ENCODE assay signal across 8 mouse cellular contexts in the genomic region with DNA sequence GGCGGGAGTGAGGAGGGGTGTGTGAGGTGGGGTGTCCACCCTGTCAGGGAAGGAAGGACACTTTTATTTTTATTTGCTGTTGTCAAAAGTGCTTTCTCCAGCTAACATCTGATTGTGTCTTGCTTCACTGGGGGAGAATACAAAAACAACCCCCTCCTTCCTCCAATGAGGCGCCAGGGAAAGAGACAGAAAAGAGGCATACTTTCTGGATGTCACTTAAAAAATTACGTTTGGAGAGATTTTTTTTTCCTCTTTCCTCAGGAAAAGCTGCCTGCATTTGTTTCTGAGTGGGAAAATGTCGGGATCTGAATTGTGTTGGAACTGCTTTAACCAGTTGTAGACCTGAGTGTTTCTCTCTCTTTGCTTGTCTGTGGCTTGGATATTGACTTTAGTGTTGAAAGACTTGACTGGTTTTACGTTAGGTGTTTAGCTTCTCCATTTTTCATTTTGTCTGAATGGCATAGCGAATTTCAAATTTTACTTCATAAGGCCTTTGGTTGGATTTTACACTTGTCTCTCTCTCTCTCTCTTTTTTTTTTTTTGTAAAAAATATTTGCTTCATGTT. TPM values are rescaled to one million over a fixed set of nuclear protein-coding genes. Genes with fewer than 3 reads are reported as not detected.
DNase-seq lines count a peak whose midpoint lies in the region; ATAC-seq and TF ChIP-seq lines count a peak whose summit lies in the region.

No protein-coding gene starts in this region.

- WGBS in lung, adult 2 months, result 4% methylated on average over 6 of the region's 6 CpGs
- WGBS in heart, embryonic 16.5 days, result 5% methylated on average over 5 of the region's 6 CpGs
- WGBS in liver, postnatal 0 days (ENCODE audit: insufficient replicate concordance), result 4% methylated on average over 5 of the region's 6 CpGs
- WGBS in stomach, postnatal 0 days, result 5% methylated on average over 6 of the region's 6 CpGs

- ATAC-seq in heart, embryonic 16.5 days (replicated peaks; ENCODE audit: extremely low read depth, insufficient read depth, low FRiP score), result no peak; the same call in 1 of the 2 replicates
- ATAC-seq in liver, postnatal 0 days, result no peak
- no peak for ATAC-seq in stomach, postnatal 0 days (ENCODE audit: low FRiP score, low TSS enrichment)

- no peak for TF ChIP-seq POLR2A in lung, adult 2 months (IDR thresholded peaks at IDR 0.05; ENCODE audit: borderline replicate concordance, extremely low read depth, low read depth, low read length)
- no peak for TF ChIP-seq POLR2A in brain, embryonic 14.5 days (IDR thresholded peaks at IDR 0.05; ENCODE audit: borderline replicate concordance, extremely low read depth, insufficient read depth, insufficient read length, poor library complexity, severe bottlenecking)

- H3K27me3 ChIP-seq in heart, embryonic 16.5 days (ENCODE audit: control insufficient read depth, insufficient read depth, low read length), result no peaks in the 10 kb centered on the region
- H3K27me3 ChIP-seq in liver, postnatal 0 days (ENCODE audit: insufficient read depth, low read length), result no peaks in the 10 kb centered on the region
- H3K27me3 ChIP-seq in stomach, postnatal 0 days (ENCODE audit: control insufficient read depth, insufficient read depth, low read length), result no peaks in the 10 kb centered on the region

- peak overlapping the region; percentile 96 for H3K9ac ChIP-seq in heart, embryonic 16.5 days (ENCODE audit: low read length)
- H3K9ac ChIP-seq in liver, postnatal 0 days (replicated peaks), result peak overlapping the region; percentile 91
- peak overlapping the region; percentile 90 for H3K9ac ChIP-seq in stomach, postnatal 0 days (ENCODE audit: low read length)

- H3K27ac ChIP-seq in heart, embryonic 16.5 days (ENCODE audit: low read length), result peak overlapping the region; percentile 98
- peak overlapping the region; percentile 92 for H3K27ac ChIP-seq in liver, postnatal 0 days (ENCODE audit: low read depth)
- H3K27ac ChIP-seq in stomach, postnatal 0 days (replicated peaks), result peak overlapping the region; percentile 98

- TF ChIP-seq EP300 in liver, postnatal 0 days (IDR thresholded peaks at IDR 0.05; ENCODE audit: low read depth), result no peak
- TF ChIP-seq EP300 in stomach, postnatal 0 days (optimal IDR thresholded peaks at IDR 0.05), result no peak

- no peak for TF ChIP-seq CTCF in lung, adult 2 months (IDR thresholded peaks at IDR 0.05; ENCODE audit: insufficient read depth, low read length)
- TF ChIP-seq CTCF in brain, embryonic 14.5 days (IDR thresholded peaks at IDR 0.05; ENCODE audit: borderline replicate concordance, extremely low read depth, insufficient read depth, insufficient read length), result no peak
- TF ChIP-seq CTCF in liver, postnatal 0 days (IDR thresholded peaks at IDR 0.05; ENCODE audit: low read depth), result no peak
- no peak for TF ChIP-seq CTCF in stomach, postnatal 0 days (IDR thresholded peaks at IDR 0.05; ENCODE audit: low read depth)

- DNase-seq in lung, adult 2 months, result no peak
- DNase-seq in lung, postnatal 4 days, result no peak
- DNase-seq in brain, embryonic 14.5 days (ENCODE audit: low read depth), result peak; percentile 40
- DNase-seq in liver, postnatal 0 days, result no peak
- DNase-seq in stomach, postnatal 0 days (ENCODE audit: low spot score), result no peak
- DNase-seq in gastrocnemius, postnatal 4 days (ENCODE audit: low spot score in 2 of 2), result no peak
- DNase-seq in urinary bladder, postnatal 10 days (ENCODE audit: low spot score), result no peak

- peak overlapping the region; percentile 82 for H3K4me2 ChIP-seq in heart, embryonic 16.5 days (ENCODE audit: low read depth, low read length)
- peak overlapping the region; percentile 76 for H3K4me2 ChIP-seq in liver, postnatal 0 days (ENCODE audit: low read depth, low read length)
- H3K4me2 ChIP-seq in stomach, postnatal 0 days (replicated peaks; ENCODE audit: low read depth), result peak overlapping the region; percentile 65

- H3K36me3 ChIP-seq in heart, embryonic 16.5 days (ENCODE audit: control insufficient read depth, insufficient read depth), result no peaks in the 10 kb centered on the region
- H3K36me3 ChIP-seq in liver, postnatal 0 days (replicated peaks; ENCODE audit: insufficient read depth, low read length), result no peaks in the 10 kb centered on the region
- H3K36me3 ChIP-seq in stomach, postnatal 0 days (ENCODE audit: control insufficient read depth, insufficient read depth, low read length), result no peaks in the 10 kb centered on the region

- H3K4me3 ChIP-seq in lung, adult 2 months (replicated peaks; ENCODE audit: extremely low read depth, low read depth, low read length), result peak overlapping the region; percentile 96
- H3K4me3 ChIP-seq in heart, embryonic 16.5 days (ENCODE audit: low read length), result peak overlapping the region; percentile 94
- peak overlapping the region; percentile 92 for H3K4me3 ChIP-seq in liver, postnatal 0 days (ENCODE audit: low read depth, low read length)
- H3K4me3 ChIP-seq in stomach, postnatal 0 days (ENCODE audit: low read depth, low read length), result peak overlapping the region; percentile 89

- peaks cover 2% of the 10 kb centered on the region; the same call in 1 of the 2 replicates for H3K4me1 ChIP-seq in lung, adult 2 months (ENCODE audit: control insufficient read depth, insufficient read depth, low read length)
- peaks cover 6% of the 10 kb centered on the region for H3K4me1 ChIP-seq in heart, embryonic 16.5 days (ENCODE audit: control insufficient read depth, insufficient read depth, low read length)
- peaks cover 3% of the 10 kb centered on the region; the same call in 1 of the 2 replicates for H3K4me1 ChIP-seq in liver, postnatal 0 days (ENCODE audit: insufficient read depth)
- H3K4me1 ChIP-seq in stomach, postnatal 0 days (replicated peaks; ENCODE audit: control insufficient read depth, insufficient read depth), result no peaks in the 10 kb centered on the region

- no peaks in the 10 kb centered on the region for H3K9me3 ChIP-seq in heart, embryonic 16.5 days (replicated peaks; ENCODE audit: control insufficient read depth, low read length)
- H3K9me3 ChIP-seq in liver, postnatal 0 days (ENCODE audit: low read length), result no peaks in the 10 kb centered on the region
- H3K9me3 ChIP-seq in stomach, postnatal 0 days (ENCODE audit: control insufficient read depth, low read length), result no peaks in the 10 kb centered on the region

RNA-seq across cellular contexts. Expression of gene Orc4, which starts 0.3 kb away (rescaled TPM):
- 5.6 and 7.8 TPM in 2 replicates for polyA plus RNA-seq in lung, adult 2 months (2012; rRNA removed)
- 75.7 and 97.7 TPM in 2 replicates for polyA plus RNA-seq in brain, embryonic 14.5 days (2012; rRNA removed)
- 77.6 and 82.6 TPM in 2 replicates for polyA plus RNA-seq in heart, embryonic 16.5 days (2015; fragmentation: Nextera tagmentation; extraction: Ambion mirVana)
- 26.0 and 26.1 TPM in 2 replicates for polyA plus RNA-seq in liver, postnatal 0 days (2015; fragmentation: Nextera tagmentation; extraction: Ambion mirVana)
- polyA plus RNA-seq in stomach, postnatal 0 days (2015; fragmentation: Nextera tagmentation; extraction: Ambion mirVana), result 54.6 and 55.8 TPM in 2 replicates
- total RNA-seq in gastrocnemius, postnatal 4 days (2021), result 10 to 100 TPM; 38.0 to 41.7 TPM

RNA-seq across cellular contexts. Expression of gene Mbd5, which starts 1.1 kb away (rescaled TPM):
- 4.9 and 8.7 TPM in 2 replicates for polyA plus RNA-seq in lung, adult 2 months (2012; rRNA removed)
- 14.7 and 24.5 TPM in 2 replicates for polyA plus RNA-seq in brain, embryonic 14.5 days (2012; rRNA removed)
- 21.6 and 21.8 TPM in 2 replicates for polyA plus RNA-seq in heart, embryonic 16.5 days (2015; fragmentation: Nextera tagmentation; extraction: Ambion mirVana)
- polyA plus RNA-seq in liver, postnatal 0 days (2015; fragmentation: Nextera tagmentation; extraction: Ambion mirVana), result 5.2 and 5.4 TPM in 2 replicates
- polyA plus RNA-seq in stomach, postnatal 0 days (2015; fragmentation: Nextera tagmentation; extraction: Ambion mirVana), result 7.3 and 8.2 TPM in 2 replicates
- total RNA-seq in gastrocnemius, postnatal 4 days (2021), result 10 to 100 TPM; 42.2 to 46.3 TPM
